Mouse (Mus musculus): ENCODE results near the gene Tarsl2.

The Tarsl2 gene

DNA sequence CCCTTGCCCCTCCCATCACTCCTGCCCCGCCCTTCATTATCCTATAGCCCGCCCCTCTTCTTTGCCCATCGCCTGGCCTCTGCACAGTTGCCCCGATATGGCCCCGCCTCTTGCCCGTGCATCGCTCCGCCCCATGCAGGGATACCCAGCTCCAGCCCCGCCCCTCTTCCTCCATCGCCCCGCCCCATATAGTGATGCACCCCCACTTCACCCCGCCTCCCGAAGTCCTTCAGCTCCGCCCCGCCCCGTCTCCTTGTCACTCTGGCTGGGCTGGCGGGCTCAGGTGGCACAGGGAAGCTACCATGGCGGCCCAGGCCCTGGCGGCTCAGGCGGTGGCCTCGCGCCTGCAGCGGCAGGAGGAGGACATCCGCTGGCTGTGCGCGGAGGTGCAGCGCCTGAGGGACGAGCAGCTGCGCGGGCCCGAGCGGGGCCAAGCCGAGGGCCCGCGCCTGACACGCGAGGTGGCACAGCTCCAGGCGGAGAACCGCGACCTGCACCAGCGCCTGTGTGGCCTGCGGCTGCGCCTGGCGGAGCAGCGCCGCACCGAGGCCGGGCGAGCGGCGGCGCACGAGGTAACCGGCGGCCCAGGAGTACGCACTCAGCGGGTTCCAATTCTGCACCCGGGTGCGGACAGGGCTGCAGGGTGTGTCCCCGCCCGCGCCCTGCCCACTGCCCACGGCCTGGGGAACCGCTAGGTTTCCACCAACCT, at the start of gene Tarsl2:
Tarsl2 (plus strand) TSS at position 256 of the 709 bp plus-strand sequence.
- peak; percentile 97 for DNase-seq

DNA sequence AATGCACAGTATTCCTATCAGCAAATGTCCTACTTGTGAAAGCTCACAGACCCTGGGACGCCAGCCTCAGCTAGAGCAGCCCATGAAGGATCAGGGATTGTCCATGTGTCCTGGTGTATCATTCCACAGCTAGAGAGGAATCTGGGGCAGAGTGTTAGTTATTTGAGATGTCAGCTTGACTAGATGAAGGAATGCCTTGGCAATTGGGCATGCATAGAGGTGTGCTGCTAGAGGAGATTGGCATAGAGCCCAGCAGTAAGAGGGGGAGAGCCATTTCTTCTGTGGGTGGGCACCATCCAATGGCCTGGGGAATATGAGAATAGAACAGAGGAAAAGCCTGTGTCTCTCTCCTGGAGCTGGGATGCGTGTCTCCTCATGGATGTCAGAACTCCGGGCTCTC, 38.6 kb upstream of the Tarsl2 start:
- no peak for DNase-seq

DNA sequence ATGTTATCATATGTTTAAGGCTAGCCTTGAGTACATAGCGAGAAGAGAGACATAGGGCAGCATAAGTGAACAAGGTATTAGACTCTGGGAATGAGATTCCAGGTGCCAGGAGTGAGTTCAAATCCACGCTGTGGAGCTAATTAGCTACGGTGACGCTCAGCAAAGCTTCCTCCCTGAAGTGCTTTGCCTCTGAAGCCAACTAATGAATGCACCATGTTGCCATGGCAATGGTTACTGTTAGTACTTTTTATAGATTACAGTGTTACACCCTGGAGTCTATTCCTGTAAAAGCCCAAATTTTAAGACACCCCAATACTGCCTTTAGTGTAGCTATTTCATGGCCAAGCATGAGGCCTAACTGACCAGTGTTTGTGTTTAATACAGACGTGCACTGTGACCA, 37.7 kb upstream of the Tarsl2 start:
- no peak for DNase-seq

DNA sequence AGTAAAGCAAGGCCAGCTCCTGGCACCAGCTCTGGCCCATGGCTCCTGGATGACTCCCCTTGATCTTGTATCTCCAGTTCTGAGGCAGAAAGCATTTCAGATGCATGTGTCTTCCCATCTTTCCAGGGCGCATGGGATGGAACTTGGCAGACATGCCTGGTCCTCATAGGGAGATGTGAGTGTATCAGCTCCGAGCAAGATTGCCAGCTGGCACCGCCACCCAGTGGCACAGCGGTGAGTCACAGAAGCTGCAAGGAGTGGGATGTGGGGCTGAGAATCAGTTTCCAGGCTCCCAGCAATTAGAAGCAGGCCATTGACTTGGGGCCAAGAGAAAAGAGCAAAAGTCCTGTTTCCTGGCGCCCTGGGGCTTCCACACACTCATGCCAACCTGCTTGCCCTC, 34.5 kb upstream of the Tarsl2 start:
- DNase-seq: peak; percentile 16

DNA sequence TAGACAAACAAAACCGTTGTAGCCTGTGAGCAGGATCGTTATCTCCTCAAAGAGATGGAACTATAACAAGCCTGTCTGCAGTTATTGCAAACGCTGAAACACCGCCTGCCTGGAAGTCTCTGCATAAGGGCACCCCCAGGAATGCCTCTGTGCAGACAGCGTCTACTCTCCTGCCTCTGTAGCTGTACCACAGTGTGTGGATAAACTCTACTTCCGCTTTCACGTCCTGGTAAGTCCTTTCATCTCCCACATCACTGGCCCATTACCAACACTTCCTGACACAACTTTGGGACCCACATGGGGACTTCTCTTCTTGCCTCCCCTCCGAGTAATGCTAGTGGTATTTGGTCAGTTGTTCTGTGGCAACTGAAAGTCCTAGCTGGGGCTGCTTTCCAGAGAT, 34.0 kb upstream of the Tarsl2 start:
- no peak for DNase-seq

DNA sequence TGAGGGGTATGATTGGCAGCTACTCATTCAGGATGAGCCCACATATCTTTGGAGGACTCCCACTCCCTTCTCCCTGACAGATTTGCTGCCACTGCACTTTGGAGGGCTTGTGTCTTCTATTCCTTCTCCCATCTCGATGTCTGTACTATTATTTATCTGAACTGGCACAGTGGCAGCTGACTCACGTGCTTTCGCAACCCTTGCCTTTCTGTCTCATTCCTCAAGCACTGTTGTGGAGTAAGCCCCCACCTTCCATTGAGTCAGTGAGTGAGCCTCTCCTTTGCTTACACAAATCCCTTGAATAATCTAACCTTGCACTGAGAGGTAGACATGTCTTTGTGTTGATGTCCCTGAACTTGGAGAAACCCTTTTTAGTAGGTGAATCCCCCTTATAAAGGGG, 33.4 kb upstream of the Tarsl2 start:
- DNase-seq: no peak

DNA sequence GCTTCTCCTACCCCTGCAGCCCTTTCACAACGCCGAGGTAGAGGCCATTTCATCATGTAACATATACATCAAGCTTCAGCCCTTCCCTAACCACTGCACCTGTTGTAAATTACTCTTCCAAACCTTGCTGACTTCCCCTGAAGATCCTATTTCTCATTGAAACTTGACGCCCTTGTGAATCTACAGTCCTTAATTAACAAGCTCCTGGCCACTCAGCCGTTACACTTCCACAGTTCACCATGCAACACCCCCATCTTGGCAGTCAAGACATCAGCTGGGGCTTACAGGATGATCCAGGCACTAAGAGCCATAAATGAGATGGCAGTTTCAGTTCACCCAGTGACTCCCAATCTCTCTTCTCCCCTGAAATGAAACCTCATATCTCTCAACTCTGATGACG, 31.0 kb upstream of the Tarsl2 start:
- no peak for DNase-seq

DNA sequence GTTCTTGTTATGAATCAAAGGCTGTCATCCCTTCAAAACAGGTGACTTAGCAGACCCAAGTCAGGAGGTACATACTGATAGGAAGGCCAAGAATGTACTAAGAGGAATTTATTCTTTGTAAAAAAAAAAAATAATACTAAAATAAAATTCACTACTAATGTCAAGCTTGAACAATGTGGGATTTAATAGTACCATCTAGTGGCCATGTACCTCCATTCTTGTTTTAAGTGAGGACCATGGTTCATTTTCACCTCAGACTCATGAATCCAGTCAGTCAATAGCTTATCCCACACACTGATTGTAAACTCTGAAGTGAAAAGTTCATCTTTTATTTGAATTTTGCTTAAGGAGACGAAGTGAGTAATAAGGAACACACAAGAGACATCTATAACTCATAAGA, 25.9 kb upstream of the Tarsl2 start:
- no peak for DNase-seq

DNA sequence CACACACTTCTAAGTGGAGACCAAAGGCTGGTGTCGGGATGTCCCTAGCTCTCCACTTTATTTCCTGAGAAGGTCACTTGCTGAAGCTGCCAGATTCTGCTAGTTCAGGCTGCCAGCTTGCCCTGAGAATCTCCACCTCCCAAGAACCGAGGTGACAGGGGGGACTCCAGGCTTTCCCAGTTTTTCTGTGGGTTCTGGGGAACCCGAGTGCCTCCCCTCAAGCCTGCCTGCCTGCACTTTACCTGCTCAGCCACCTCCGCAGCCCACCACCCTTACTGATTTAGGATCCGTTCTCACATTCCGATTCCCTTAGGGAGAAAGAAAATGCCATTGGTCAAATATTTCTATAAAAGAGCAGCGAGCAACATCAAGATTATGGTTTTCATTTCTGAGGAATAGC, 24.0 kb upstream of the Tarsl2 start:
- DNase-seq: no peak

DNA sequence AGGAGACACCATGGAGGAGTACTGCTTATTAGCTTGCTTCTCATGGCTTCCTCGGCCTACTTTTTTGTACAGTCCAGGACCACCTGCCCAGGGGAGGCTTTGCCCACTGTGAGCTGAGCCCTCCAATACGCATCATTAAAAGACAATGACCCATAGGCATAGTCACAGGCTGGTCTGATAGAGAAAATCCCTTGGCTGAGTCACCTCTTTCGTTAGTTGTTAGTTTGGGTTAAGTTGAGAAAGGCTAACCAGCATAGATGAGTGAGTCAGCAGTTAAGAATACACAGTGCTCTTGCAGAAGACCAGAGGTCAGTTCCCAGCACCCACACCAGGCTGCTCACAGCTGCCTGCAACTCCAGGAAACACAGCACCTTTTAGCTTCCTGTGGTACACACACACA, 21.4 kb upstream of the Tarsl2 start:
- DNase-seq: no peak

DNA sequence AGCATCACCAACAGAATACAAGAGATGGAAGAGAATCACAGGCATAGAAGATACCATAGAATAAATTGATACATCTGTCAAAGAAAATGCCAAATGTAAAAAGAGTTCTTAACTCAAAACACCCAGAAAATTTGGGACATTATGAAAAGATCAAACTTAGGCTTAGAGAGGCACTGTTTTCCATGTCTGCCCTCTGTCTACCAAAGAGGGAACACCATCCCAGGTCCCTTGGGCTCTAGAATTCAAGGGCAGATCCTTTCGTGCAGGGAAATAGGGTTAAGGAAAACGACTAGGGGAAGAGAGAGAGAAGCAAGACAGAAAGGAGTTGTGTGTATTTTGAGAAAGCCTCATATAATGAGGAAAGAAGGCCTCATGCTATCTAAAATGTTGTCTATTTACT, 19.2 kb upstream of the Tarsl2 start:
- no peak for DNase-seq

DNA sequence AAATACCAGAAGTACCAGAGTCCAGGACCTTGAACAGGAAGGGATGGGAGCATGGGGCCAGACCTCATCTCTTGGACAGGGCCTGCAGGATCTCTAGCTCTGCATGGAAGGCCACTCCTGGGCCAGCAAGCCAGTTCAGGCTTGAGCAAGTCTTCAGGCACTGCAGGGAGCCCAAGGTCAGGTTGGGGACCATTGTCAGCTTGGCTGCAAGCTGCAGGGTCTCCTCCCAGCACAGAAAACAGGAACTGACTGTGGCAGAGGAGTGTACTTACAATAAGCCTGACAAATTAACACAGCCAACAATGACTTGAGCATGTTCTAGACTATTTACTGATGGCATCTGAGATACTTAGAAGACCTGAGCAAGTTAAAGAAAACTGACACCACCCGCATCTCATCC, 14.9 kb upstream of the Tarsl2 start:
- DNase-seq: no peak

DNA sequence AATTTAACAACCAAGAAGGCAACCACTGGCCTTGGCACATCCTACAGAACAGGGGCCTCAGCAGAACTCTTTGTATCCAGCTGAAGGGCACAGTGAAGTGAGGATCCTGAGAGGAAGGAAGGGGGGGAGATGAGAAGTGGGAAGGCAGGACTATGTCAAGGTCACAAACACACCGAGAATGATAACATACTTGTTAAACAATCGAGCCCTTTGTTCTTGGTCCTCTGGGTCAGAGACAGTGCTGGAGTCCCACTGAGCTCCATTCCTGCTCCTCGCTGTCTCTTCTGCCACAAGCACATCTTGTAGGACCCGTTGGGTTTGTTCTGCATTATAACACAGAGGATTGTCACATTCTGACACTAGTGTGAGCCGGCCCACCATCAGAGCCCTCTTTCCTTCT, 14.0 kb upstream of the Tarsl2 start:
- no peak for DNase-seq

DNA sequence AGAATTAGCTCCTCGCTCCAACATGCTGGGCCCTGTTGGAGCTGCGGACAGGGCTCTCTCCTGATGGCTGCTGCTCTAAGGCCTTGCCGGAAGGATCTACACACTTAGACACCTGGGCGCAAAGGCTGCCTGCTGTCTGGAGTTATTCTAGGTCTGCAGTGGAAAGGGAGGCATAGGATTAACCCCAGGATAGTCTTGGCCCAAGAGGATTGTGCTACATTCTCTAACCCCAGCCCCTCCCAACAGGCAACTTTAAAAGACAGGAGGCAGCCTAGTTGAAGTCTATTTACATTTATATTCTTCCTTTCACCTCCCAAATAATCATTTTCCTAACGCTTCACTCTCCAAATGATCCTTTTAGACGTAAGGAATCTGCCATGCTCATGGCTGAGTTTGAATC, 8.9 kb upstream of the Tarsl2 start:
- no peak for DNase-seq

DNA sequence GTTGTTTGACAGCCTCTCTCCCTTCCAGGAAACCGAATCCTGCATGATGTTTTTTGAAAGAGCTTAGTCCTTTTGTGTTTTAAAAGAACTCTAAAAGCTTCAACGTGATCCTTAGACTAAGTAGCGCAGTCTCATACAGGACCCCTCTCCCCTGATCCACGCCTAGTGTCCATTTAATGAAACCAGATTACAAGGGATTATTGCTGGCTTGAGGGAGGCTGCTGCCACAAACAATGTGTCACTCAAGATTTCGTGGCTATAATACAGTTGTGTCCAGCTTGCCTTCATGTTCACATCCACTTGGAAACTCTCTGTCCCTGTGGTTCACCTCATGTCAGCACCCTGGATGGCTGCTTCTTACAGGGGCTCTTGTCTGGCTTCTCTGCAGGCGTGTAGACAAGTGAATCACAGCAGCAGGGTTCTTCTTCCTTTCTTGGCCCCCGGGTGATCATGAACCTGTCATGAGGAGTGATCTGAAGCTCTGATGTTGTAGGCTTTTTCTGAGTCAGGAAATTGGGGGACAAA, 8.3 kb upstream of the Tarsl2 start:
- DNase-seq: no peak

DNA sequence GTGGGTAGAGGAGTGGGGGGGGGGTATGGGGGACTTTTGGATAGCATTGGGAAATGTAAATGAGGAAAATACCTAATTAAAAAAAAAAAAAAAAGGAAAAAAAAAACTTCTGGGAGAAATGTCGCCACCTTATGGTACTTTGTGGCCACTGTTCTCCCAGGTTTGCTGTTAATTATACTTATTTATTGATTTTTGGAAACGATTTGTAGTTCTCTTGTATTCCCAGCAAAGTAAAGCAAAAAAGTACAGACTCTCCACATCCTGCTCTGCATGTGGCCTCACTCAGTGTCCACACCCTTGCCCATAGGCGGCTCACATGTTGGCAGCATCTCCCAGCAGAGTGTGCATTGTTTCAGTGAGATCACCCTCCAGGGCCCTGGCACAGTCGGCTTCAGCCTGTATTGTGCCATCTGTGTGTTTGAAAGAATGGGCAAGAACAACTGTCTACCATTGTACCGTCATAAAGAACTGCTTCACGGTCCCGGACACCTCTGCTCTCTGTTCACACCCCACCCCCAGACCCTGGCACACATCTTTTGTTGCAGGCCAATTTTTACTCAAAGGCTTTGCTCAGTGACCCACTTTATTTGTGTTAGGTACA, 6.4 kb upstream of the Tarsl2 start:
- DNase-seq: no peak

DNA sequence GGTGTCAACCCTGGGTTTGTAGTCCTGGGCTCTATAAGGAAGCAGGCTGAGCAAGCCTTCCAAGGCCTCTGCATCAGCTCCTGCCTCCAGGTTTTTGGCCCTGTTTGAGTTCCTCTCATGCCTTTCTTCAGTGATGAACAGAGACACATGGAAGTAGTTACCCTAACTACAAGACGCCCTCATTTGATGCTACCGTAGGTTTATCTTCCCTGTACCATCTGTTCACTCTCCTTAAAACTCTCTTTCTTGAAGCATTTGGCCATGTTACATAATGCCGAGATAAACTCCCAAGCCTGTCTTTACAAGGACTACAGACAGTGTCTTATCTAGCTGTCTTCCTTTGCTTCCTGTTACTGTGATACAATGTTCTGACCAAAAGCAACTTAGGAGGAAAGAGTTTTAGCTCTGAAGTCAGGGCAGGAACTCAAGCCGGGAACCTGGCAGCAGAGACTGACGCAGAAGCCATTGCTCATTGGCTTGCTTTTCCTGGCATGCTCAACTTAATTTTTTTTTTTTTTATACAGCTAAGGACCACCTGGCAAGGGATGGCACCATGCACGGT, 4.8 kb upstream of the Tarsl2 start:
- DNase-seq: no peak

DNA sequence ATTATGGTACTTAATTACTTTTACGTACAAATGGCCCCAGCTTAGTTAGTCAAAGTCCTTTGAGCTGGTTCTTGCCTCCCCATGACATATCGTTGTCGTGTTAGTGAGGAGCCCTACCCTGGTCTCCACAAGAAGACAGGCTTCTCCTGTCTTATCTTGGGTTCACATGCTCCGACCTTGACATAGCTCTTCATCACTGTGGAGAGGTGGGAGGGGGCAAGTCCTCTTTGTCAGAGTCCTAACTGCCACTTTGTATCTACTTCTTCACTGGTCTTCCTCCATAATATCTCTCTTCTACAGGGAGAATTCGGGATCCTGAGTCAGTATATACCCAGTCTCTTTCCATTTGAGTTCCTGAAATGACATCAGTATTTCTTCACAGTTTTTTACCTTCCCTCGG, 4.0 kb upstream of the Tarsl2 start:
- DNase-seq: no peak

DNA sequence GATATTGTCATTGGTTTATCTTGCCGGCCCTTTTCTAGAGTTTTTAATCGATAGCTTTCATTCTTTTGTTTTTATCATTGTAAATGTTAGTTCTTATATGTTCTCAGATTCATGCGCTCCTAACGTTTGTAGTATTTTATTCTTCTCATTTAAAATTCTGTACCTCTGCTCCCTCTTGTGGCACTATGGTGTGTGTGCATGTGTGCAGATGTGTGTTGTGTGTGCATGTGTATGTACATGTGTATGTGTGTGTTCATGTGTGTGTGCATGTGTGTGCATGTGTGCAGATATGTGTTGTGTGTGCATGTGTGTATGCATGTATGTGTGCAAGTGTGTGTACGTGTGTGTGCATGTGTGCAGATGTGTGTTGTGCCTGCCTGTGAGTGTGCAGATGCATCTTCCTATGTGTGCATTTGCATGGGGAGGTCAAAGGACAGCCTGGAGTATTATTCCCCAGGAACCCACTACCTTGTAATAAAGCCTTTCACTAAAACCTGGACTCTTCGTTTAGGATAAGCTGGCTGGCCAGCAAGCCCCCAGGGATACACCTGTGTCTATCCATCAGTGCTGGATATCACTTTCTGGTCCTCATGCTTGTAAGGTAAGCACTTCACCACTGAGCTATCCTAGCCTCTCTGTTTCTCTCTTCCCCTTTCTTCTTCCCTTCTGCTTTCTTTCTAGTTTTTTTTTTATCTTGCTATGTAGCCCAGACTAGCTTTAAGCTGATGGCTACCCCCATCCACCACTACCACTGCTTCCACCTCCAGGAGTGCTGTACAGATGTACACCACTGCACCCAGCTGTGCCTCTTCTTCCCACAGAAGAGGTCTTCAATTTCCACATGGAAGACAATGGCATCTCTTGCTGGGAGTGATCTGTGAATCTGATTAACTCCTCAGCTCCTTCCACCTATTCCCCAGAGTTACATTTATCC, 2.1 kb upstream of the Tarsl2 start:
- DNase-seq: no peak

DNA sequence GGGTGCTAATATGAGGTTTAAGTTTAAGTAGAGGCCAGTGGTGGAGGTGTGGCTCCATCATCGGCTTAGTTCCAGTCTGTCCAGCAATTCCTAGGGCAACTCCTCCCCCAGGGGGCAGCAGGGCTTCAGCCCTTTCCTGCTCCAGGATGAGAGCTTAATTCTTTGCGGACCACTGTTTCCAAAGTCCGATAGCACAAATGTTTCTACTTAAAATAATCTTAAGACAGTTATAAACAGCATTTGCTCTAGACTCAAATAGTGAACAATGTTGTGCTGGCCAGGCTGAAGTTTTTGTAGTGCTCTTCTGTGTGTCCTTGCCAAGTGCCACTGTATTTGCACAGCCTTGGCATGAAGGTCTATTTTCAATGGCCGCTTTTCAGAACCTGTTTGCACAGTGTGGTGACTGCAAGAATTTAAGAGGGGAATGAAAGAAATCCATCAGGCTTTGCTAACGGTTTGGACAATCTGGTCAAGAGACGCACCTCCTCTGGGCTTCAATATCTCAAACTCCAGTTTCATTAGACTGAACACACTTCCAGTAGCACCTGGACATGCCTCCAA, 757 bp upstream of the Tarsl2 start:
- DNase-seq: peak; percentile 40

DNA sequence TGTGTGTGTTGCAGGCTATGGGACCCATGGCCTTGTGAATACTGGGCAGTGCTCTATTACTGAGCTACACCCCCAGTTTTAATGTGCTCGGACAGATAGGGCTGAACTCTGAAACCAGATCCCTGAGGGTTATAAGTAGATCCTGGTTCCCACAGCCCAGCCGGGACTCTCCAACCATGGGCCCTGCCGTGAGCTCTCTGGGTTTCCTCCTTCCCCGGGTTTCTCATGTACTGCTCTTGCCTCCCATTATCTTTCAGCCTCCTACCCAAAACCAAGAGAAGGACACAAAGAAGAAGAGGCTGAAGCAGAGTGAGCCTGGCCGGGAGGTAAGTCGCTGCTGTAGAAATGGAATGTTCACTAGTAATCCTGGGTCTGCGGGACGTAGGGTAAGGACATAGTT, 1.3 kb downstream of the Tarsl2 start:
- no peak for DNase-seq

DNA sequence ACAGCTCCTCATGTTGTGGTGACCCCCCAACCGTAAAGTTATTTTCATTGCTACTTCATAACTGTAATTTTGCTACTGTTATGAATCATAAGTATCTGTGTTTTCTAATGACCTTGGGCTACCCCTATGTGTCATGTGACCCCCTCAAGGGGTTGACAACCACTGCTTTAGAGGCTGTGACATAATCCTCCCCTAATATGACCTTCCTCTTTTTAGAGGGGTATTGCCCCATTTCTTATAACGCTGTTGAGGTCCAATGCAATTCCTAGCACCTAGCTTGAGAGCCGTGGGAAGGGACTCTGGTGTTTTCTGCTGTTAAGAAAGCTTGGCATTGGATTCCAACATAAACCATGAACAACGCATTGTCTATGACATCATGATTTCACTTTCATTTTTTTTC, 6.0 kb downstream of the Tarsl2 start:
- DNase-seq: no peak

DNA sequence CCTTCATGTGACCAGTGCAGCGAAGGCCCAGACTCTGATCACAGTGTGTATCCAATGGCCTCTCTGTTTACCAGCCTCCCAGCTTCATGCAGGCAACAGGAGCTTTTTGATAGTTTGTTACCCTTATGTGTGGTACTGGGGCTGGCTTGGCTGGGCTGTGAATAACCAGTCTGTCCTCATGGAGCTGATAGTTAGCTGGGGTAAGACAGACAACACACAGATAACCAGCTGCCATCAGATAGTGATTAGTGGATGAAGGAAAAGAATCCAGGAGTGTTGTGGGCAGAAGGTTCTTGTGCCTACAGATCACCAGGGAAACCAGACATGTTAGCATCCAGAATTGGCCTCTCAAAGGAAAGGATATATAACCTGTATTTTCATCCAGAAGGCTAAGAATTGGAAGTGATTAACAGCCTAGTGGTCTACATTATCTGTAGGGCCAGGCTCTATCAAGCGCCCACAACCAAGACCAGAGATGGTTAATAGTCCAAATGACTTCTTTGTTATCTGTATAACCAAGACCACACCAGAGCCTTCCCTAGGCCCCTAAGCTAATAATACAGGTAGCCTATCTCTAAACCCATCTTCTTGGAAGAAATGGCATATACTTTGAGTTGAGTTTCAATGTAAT, 12.9 kb downstream of the Tarsl2 start:
- DNase-seq: no peak
